Mouse (Mus musculus): ENCODE results near the gene Olfr167. TPM values are rescaled to one million over a fixed set of nuclear protein-coding genes. Genes with fewer than 3 reads are reported as not detected.
"Not testable (repeated sequence)": the region's sequence is repeated elsewhere in the genome, so short reads cannot be mapped to it uniquely, and the experiment has no call there.

The Olfr167 gene
- total RNA-seq (2022): not detected

- DNase-seq (ENCODE audit: low spot score in 2 of 2): no peak
Observed at GRCm38 (mm10) chr16:19522166-19522565, at the start of gene Olfr167. TSS of gene Olfr167 (minus strand) at chr16:19522266.

DNA sequence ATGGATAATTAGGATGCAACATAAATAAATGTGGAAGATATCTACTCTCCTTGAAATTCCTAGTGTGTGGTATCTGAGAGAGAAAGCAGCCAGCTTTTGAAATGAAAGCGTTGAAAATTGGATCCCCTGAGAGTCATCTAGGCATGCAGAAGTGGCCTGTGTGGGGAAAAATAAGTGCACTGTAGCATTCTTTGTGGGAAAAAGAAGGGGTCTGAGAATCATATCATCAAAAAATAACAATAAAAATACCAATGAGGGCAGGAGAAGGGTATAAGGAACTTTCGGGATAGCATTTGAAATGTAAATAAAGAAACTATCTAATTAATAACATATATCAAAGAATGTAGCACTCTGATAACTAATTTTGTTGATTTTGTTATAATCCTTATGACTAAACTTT, 49.6 kb upstream of the Olfr167 start, which contains the start of gene Olfr169:
TSS of gene Olfr169 (minus strand) at position 101 of the 400 bp plus-strand sequence.
- not testable (repeated sequence) for DNase-seq (ENCODE audit: low spot score in 2 of 2)

DNA sequence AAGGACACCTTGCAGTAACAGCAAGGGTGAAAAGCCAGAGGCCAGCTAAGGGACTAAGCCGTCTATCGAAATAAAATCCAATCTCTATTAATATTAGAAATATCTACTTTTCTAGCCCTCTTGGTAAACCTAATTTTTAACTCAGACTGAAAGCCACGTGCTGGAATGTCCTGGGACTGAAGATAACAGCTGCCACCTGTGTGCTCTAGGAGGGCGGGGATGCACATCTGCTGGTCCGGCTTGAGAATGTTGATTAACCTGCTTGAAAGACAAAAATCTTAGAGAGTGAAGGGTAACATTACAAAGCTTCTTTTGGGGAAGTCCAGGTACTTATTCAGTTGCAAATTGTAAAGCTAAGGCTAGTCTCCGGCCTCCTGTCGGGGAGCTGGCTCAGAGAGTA, 31.4 kb upstream of the Olfr167 start:
- DNase-seq (ENCODE audit: low spot score in 2 of 2): not testable (repeated sequence)

GRCm38 (mm10) chr16:19552246-19552645, 30.2 kb upstream of the Olfr167 start:
- DNase-seq (ENCODE audit: low spot score in 2 of 2): not testable (repeated sequence)

GRCm38 (mm10) chr16:19535455-19535854, 13.4 kb upstream of the Olfr167 start, which contains the start of gene Olfr168:
TSS of gene Olfr168 (minus strand) at chr16:19535555.
- no peak for DNase-seq (ENCODE audit: low spot score in 2 of 2)

DNA sequence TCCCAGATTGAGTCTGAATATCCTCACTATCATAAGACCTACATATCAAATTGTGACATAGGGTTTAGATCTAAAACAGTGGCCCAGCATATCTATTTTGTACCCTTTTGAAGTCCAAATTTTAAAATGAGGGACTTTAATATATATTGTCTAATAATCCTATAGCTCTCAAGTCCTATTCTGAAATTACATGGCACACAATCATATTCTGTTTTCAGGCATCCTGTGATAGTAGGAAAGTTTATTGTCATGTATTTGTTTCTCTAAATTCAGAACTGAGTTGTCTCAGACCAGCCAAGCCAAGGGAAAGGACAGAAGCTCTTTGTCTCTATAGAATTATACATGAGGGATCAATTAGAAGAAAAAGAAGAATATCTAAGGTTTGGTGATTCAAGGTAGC, 38.7 kb downstream of the Olfr167 start, which contains the start of gene Olfr166:
TSS of gene Olfr166 (plus strand) at position 301 of the 400 bp plus-strand sequence.
- DNase-seq (ENCODE audit: low spot score in 2 of 2): no peak

DNA sequence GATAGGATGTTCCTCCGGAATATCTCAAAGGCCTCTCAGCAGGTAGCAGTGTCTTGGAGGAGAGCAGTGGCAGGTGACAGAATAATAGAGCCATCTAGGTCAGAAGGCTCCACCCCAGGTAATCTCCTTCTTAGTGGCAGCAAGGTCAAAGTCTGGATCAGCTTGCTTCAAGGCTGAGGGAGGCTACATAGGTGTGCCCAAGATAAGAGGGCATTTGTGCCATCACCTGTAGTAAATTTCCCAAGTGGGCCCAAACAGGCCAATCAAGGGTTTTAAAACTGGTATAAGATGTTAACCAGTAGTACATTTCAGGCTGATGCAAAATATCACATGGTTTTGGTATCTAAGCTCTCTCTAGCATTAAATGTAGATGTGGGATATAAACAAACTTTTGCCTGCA, 57.7 kb downstream of the Olfr167 start:
- no peak for DNase-seq (ENCODE audit: low spot score in 2 of 2)

Other genes with a start within 250 kb of the Olfr167 start
- gene Olfr164, start 208.2 kb downstream of the Olfr167 start, total RNA-seq (2022): not detected
- gene Olfr165, start 99.1 kb downstream of the Olfr167 start, total RNA-seq (2022): not detected
- not detected for gene Olfr166, start 38.6 kb downstream of the Olfr167 start, total RNA-seq (2022)
- not detected for gene Olfr168, start 13.3 kb upstream of the Olfr167 start, total RNA-seq (2022)
- not detected for gene Olfr169, start 49.5 kb upstream of the Olfr167 start, total RNA-seq (2022)
- not detected for gene Olfr170, start 89.6 kb upstream of the Olfr167 start, total RNA-seq (2022)
- gene Olfr171, start 107.7 kb upstream of the Olfr167 start, total RNA-seq (2022): not detected
- not detected for gene Lamp3, start 184.1 kb upstream of the Olfr167 start, total RNA-seq (2022)
- gene B3gnt5, start 237.9 kb upstream of the Olfr167 start, total RNA-seq (2022): under 1 TPM in 1 of 4 experiments, not detected in 3; 0.10 TPM

Measured in gastrocnemius, adult 8-10 months (tissue).